Mouse (Mus musculus): ENCODE data around the gene Reps1. TPM values are rescaled to one million over a fixed set of nuclear protein-coding genes. Genes with fewer than 3 reads are reported as not detected.

The Reps1 gene
- 1.1 TPM in 2 replicates for polyA plus RNA-seq (2012)

GRCm38 (mm10) chr10:18055696-18056390 is at the start of gene Reps1:
Gene Reps1, plus strand, starts transcription at chr10:18055861.
- Histone ChIP-seq H3K4me1 (ENCODE audit: control insufficient read depth) (peaks cover 23% of the 10 kb centered on the region), H3K9me3 (ENCODE audit: control insufficient read depth, low read length) (no peaks in the 10 kb centered on the region), H3K36me3 (ENCODE audit: control insufficient read depth) (no peaks in the 10 kb centered on the region), H3K27me3 (ENCODE audit: control insufficient read depth) (no peaks in the 10 kb centered on the region), H3K4me3 (replicated peaks) (peak within 1 kb of the TSS; percentile 85)
- no peak for TF ChIP-seq GATA1 (IDR thresholded peaks at IDR 0.05; ENCODE audit: low read length)
- TF ChIP-seq TAL1 (IDR thresholded peaks at IDR 0.05; ENCODE audit: low read length): no peak

GRCm38 (mm10) chr10:18006756-18007155 is 48.9 kb upstream of the Reps1 start:
- H3K4me1 ChIP-seq (ENCODE audit: control insufficient read depth): no peaks in the 10 kb centered on the region
- H3K9me3 ChIP-seq (ENCODE audit: control insufficient read depth, low read length): no peaks in the 10 kb centered on the region
- peaks cover 5% of the 10 kb centered on the region for H3K36me3 ChIP-seq (ENCODE audit: control insufficient read depth)
- H3K4me3 ChIP-seq (replicated peaks): no peak overlapping the region
- H3K27me3 ChIP-seq (ENCODE audit: control insufficient read depth): no peaks in the 10 kb centered on the region
- TF ChIP-seq GATA1 (IDR thresholded peaks at IDR 0.05; ENCODE audit: low read length) (no peak), TAL1 (IDR thresholded peaks at IDR 0.05; ENCODE audit: low read length) (no peak)

- H3K36me3 ChIP-seq (ENCODE audit: control insufficient read depth): peaks cover 5% of the 10 kb centered on the region
- no peaks in the 10 kb centered on the region for H3K27me3 ChIP-seq (ENCODE audit: control insufficient read depth)
- no peak overlapping the region for H3K4me3 ChIP-seq (replicated peaks)
- H3K9me3 ChIP-seq (ENCODE audit: control insufficient read depth, low read length): no peaks in the 10 kb centered on the region
- TF ChIP-seq TAL1 (IDR thresholded peaks at IDR 0.05; ENCODE audit: low read length) (no peak), GATA1 (IDR thresholded peaks at IDR 0.05; ENCODE audit: low read length) (no peak)
- H3K4me1 ChIP-seq (ENCODE audit: control insufficient read depth): no peaks in the 10 kb centered on the region
Measured at GRCm38 (mm10) chr10:18007243-18007642, 48.4 kb upstream of the Reps1 start.

- TF ChIP-seq TAL1 (IDR thresholded peaks at IDR 0.05; ENCODE audit: low read length) (no peak), GATA1 (IDR thresholded peaks at IDR 0.05; ENCODE audit: low read length) (no peak)
- Histone ChIP-seq H3K9me3 (ENCODE audit: control insufficient read depth, low read length) (no peaks in the 10 kb centered on the region), H3K4me1 (ENCODE audit: control insufficient read depth) (no peaks in the 10 kb centered on the region), H3K4me3 (replicated peaks) (no peak overlapping the region), H3K36me3 (ENCODE audit: control insufficient read depth) (peaks cover 5% of the 10 kb centered on the region), H3K27me3 (ENCODE audit: control insufficient read depth) (no peaks in the 10 kb centered on the region)
Measured at GRCm38 (mm10) chr10:18008118-18008517, 47.5 kb upstream of the Reps1 start.

GRCm38 (mm10) chr10:18009744-18010143 is 45.9 kb upstream of the Reps1 start:
- no peaks in the 10 kb centered on the region for H3K4me1 ChIP-seq (ENCODE audit: control insufficient read depth)
- H3K36me3 ChIP-seq (ENCODE audit: control insufficient read depth): peaks cover 8% of the 10 kb centered on the region
- H3K4me3 ChIP-seq (replicated peaks): no peak overlapping the region
- TF ChIP-seq TAL1 (IDR thresholded peaks at IDR 0.05; ENCODE audit: low read length) (no peak), GATA1 (IDR thresholded peaks at IDR 0.05; ENCODE audit: low read length) (no peak)
- no peaks in the 10 kb centered on the region for H3K9me3 ChIP-seq (ENCODE audit: control insufficient read depth, low read length)
- H3K27me3 ChIP-seq (ENCODE audit: control insufficient read depth): no peaks in the 10 kb centered on the region

GRCm38 (mm10) chr10:18011761-18012160 is 43.9 kb upstream of the Reps1 start:
- no peaks in the 10 kb centered on the region for H3K4me1 ChIP-seq (ENCODE audit: control insufficient read depth)
- no peaks in the 10 kb centered on the region for H3K27me3 ChIP-seq (ENCODE audit: control insufficient read depth)
- peaks cover 14% of the 10 kb centered on the region for H3K36me3 ChIP-seq (ENCODE audit: control insufficient read depth)
- no peak overlapping the region for H3K4me3 ChIP-seq (replicated peaks)
- no peaks in the 10 kb centered on the region for H3K9me3 ChIP-seq (ENCODE audit: control insufficient read depth, low read length)
- TF ChIP-seq GATA1 (IDR thresholded peaks at IDR 0.05; ENCODE audit: low read length): no peak
- TF ChIP-seq TAL1 (IDR thresholded peaks at IDR 0.05; ENCODE audit: low read length): no peak

- Histone ChIP-seq H3K27me3 (ENCODE audit: control insufficient read depth) (no peaks in the 10 kb centered on the region), H3K9me3 (ENCODE audit: control insufficient read depth, low read length) (no peaks in the 10 kb centered on the region), H3K4me1 (ENCODE audit: control insufficient read depth) (peaks cover 20% of the 10 kb centered on the region), H3K36me3 (ENCODE audit: control insufficient read depth) (peaks cover 8% of the 10 kb centered on the region), H3K4me3 (replicated peaks) (no peak overlapping the region)
- TF ChIP-seq TAL1 (IDR thresholded peaks at IDR 0.05; ENCODE audit: low read length): no peak
- TF ChIP-seq GATA1 (IDR thresholded peaks at IDR 0.05; ENCODE audit: low read length): no peak
Measured at GRCm38 (mm10) chr10:18020443-18020842, 35.2 kb upstream of the Reps1 start.

GRCm38 (mm10) chr10:18020846-18021245 is 34.8 kb upstream of the Reps1 start:
- no peak overlapping the region for H3K4me3 ChIP-seq (replicated peaks)
- TF ChIP-seq TAL1 (IDR thresholded peaks at IDR 0.05; ENCODE audit: low read length): no peak
- TF ChIP-seq GATA1 (IDR thresholded peaks at IDR 0.05; ENCODE audit: low read length): no peak

GRCm38 (mm10) chr10:18021576-18022311 is 33.9 kb upstream of the Reps1 start:
- H3K4me3 ChIP-seq (replicated peaks): peak overlapping the region; percentile 83
- TF ChIP-seq GATA1 (IDR thresholded peaks at IDR 0.05; ENCODE audit: low read length) (no peak), TAL1 (IDR thresholded peaks at IDR 0.05; ENCODE audit: low read length) (no peak)
- peaks cover 20% of the 10 kb centered on the region for H3K4me1 ChIP-seq (ENCODE audit: control insufficient read depth)
- no peaks in the 10 kb centered on the region for H3K9me3 ChIP-seq (ENCODE audit: control insufficient read depth, low read length)
- peaks cover 4% of the 10 kb centered on the region; the same call in 1 of the 2 replicates for H3K36me3 ChIP-seq (ENCODE audit: control insufficient read depth)
- no peaks in the 10 kb centered on the region for H3K27me3 ChIP-seq (ENCODE audit: control insufficient read depth)

More at GRCm38 (mm10) chr10:18020846-18021245, 34.8 kb upstream of the Reps1 start:
- H3K27me3 ChIP-seq (ENCODE audit: control insufficient read depth): no peaks in the 10 kb centered on the region
- peaks cover 20% of the 10 kb centered on the region for H3K4me1 ChIP-seq (ENCODE audit: control insufficient read depth)
- no peaks in the 10 kb centered on the region for H3K9me3 ChIP-seq (ENCODE audit: control insufficient read depth, low read length)
- H3K36me3 ChIP-seq (ENCODE audit: control insufficient read depth): peaks cover 7% of the 10 kb centered on the region
